ENCODE assay signal across 20 mouse cellular contexts in genomic region chr17:32059084-32059483, GRCm38 (mm10). TPM values are rescaled to one million over a fixed set of nuclear protein-coding genes. Genes with fewer than 3 reads are reported as not detected.
"Had no signal": no experiment of that assay in that cellular context is flagged by ENCODE, and none has a peak within 500 bp of the region (broad histone marks: within the 10 kb centered on the region; RNA-seq: fewer than 3 reads in every experiment).

No protein-coding gene starts in this region.

- H3K9ac ChIP-seq: liver, embryonic 14.5 days; lung, embryonic 14.5 days; midbrain, embryonic 12.5 days; neural tube, embryonic 12.5 days; stomach, embryonic 15.5 days had no signal

- H3K4me3 ChIP-seq: midbrain, embryonic 10.5 days; midbrain, embryonic 12.5 days; neural tube, embryonic 12.5 days; stomach, embryonic 15.5 days had no signal

- H3K9me3 ChIP-seq: midbrain, embryonic 10.5 days; midbrain, embryonic 12.5 days; neural tube, embryonic 12.5 days; stomach, embryonic 15.5 days had no signal

- H3K27me3 ChIP-seq: midbrain, embryonic 12.5 days; neural tube, embryonic 12.5 days; stomach, embryonic 15.5 days had no signal

- ATAC-seq: midbrain, embryonic 16.5 days had no signal

- H3K4me1 ChIP-seq: midbrain, embryonic 12.5 days; neural tube, embryonic 12.5 days; stomach, embryonic 15.5 days had no signal

- DNase-seq: lung, adult 18-20 months; lung, embryonic 14.5 days; lung, postnatal 10 days; lung, postnatal 4 days; midbrain, embryonic 14.5 days; right cerebral cortex, postnatal 14 days; thymus, adult 18-20 months; thymus, postnatal 14 days; thymus, postnatal 36 days had no signal

- H3K27ac ChIP-seq: liver, embryonic 14.5 days; midbrain, embryonic 10.5 days; midbrain, embryonic 12.5 days; neural tube, embryonic 12.5 days; stomach, embryonic 15.5 days; stomach, postnatal 0 days had no signal

- H3K4me2 ChIP-seq: lung, embryonic 14.5 days; midbrain, embryonic 12.5 days; neural tube, embryonic 12.5 days; stomach, embryonic 15.5 days had no signal

RNA-seq across cellular contexts. Expression of gene Hsf2bp, which starts 22.9 kb away (rescaled TPM):
- total RNA-seq: megakaryocyte, adult 5-6 weeks; megakaryocyte-erythroid progenitor cell, adult 5-6 weeks; monocyte, adult 5-6 weeks; neutrophil, adult 5-6 weeks had no signal
